Mouse (Mus musculus) MEL (cell line): ENCODE measurements around the gene Gm4131. TPM values are rescaled to one million over a fixed set of nuclear protein-coding genes. Genes with fewer than 3 reads are reported as not detected.

Source experiments
- DNase-seq: peaks from one replicate; pipeline ENCODE4 v3.0.0; 2011; ENCODE audit warnings: low read depth, low spot score
- H3K27ac ChIP-seq: 2 replicates; pipeline ENCODE4 v1.5.1; 2012; ENCODE audit warnings: low read depth, mild to moderate bottlenecking, control low read depth, low read length, moderate library complexity; ENCODE audit not compliant: control insufficient read depth
- H3K27me3 ChIP-seq, 2 experiments: fragments of 150-350 bp in 1 of 2; sonication (generic) in 1 of 2; 2 replicates each; pipeline ENCODE4 v1.6.1; 2012; ENCODE audit warnings: low read length in 2 of 2, mild to moderate bottlenecking in 2 of 2, improper control_type of control experiment in 1 of 2, moderate library complexity in 1 of 2; ENCODE audit not compliant: insufficient read depth in 2 of 2, control insufficient read depth in 1 of 2
- H3K36me3 ChIP-seq, 2 experiments: 2 replicates each; pipeline ENCODE4 v1.6.1; 2012 to 2014; ENCODE audit warnings: low read length in 2 of 2, improper control_type of control experiment in 1 of 2, inconsistent platforms in 1 of 2, mild to moderate bottlenecking in 1 of 2; ENCODE audit not compliant: insufficient read depth in 2 of 2, control insufficient read depth in 1 of 2
- H3K4me1 ChIP-seq, 2 experiments: fragments of 150-350 bp in 1 of 2; sonication (generic) in 1 of 2; 2 replicates each; pipeline ENCODE4 v1.6.1; 2012; ENCODE audit warnings: low read length in 2 of 2, improper control_type of control experiment in 1 of 2, mild to moderate bottlenecking in 1 of 2; ENCODE audit not compliant: insufficient read depth in 2 of 2, control insufficient read depth in 1 of 2
- H3K4me3 ChIP-seq, 2 experiments: fragments of 150-350 bp in 1 of 2; sonication (generic) in 1 of 2; 2 replicates each; pipeline ENCODE4 v1.5.1; 2012; ENCODE audit warnings: low read depth in 2 of 2, low read length in 2 of 2, mild to moderate bottlenecking in 2 of 2, moderate library complexity in 2 of 2, control low read depth in 1 of 2, improper control_type of control experiment in 1 of 2; ENCODE audit not compliant: control insufficient read depth in 1 of 2, insufficient read depth in 1 of 2
- H3K79me2 ChIP-seq: 2 replicates; pipeline ENCODE4 v1.6.1; 2012; ENCODE audit warnings: mild to moderate bottlenecking, low read length, moderate library complexity; ENCODE audit not compliant: control insufficient read depth, poor library complexity, insufficient read depth
- H3K9ac ChIP-seq: 2 replicates; pipeline ENCODE4 v1.6.1; 2012; ENCODE audit warnings: low read depth, mild to moderate bottlenecking, control low read depth, low read length, moderate library complexity; ENCODE audit not compliant: control insufficient read depth, poor library complexity, severe bottlenecking
- H3K9me3 ChIP-seq: fragments of 150-350 bp; sonication (generic); replicated peaks from 2 replicates; pipeline ENCODE4 v1.6.1; 2012; ENCODE audit warnings: mild to moderate bottlenecking, low read length, improper control_type of control experiment, moderate library complexity; ENCODE audit not compliant: insufficient read depth
- CHD2 ChIP-seq: IDR thresholded peaks from 2 replicates; pipeline ENCODE4 v1.6.1; 2011; ENCODE audit warnings: low read length, improper control_type of control experiment
- CTCF ChIP-seq, 3 experiments: IDR thresholded peaks in 2 of 3; conservative IDR thresholded peaks in 1 of 3; 2 replicates each; pipeline ENCODE4 v1.5.1; 2011 to 2012; ENCODE audit warnings: low read length in 3 of 3, low read depth in 2 of 3, mild to moderate bottlenecking in 2 of 3, improper control_type of control experiment in 1 of 3, inconsistent platforms in 1 of 3, mixed read lengths in 1 of 3, moderate library complexity in 1 of 3; ENCODE audit not compliant: control insufficient read depth in 1 of 3, insufficient read depth in 1 of 3, poor library complexity in 1 of 3, severe bottlenecking in 1 of 3
- ELF1 ChIP-seq: IDR thresholded peaks from 2 replicates; pipeline ENCODE4 v1.6.1; 2014; ENCODE audit warnings: low read depth, mild to moderate bottlenecking, inconsistent platforms, low read length, improper control_type of control experiment, moderate library complexity
- ETS1 ChIP-seq: IDR thresholded peaks from 2 replicates; pipeline ENCODE4 v1.6.1; 2012; ENCODE audit warnings: low read depth, mild to moderate bottlenecking, inconsistent platforms, low read length, improper control_type of control experiment, moderate library complexity
- GABPA ChIP-seq: IDR thresholded peaks from 2 replicates; pipeline ENCODE4 v1.6.1; 2012; ENCODE audit warnings: low read depth, mild to moderate bottlenecking, inconsistent platforms, low read length, improper control_type of control experiment, moderate library complexity
- JUND ChIP-seq: IDR thresholded peaks from 2 replicates; pipeline ENCODE4 v1.6.1; 2011; ENCODE audit warnings: low read depth, mild to moderate bottlenecking, improper control_type of control experiment, low read length
- KAT2A ChIP-seq: conservative IDR thresholded peaks from 2 replicates; pipeline ENCODE4 v1.6.1; 2012; ENCODE audit warnings: low read depth, low read length, improper control_type of control experiment, inconsistent platforms
- MAFK ChIP-seq: IDR thresholded peaks from 2 replicates; pipeline ENCODE4 v1.6.1; 2011; ENCODE audit warnings: low read depth, mild to moderate bottlenecking, low read length, improper control_type of control experiment, borderline replicate concordance
- MAX ChIP-seq: IDR thresholded peaks from 2 replicates; pipeline ENCODE4 v1.6.1; 2011; ENCODE audit warnings: low read length, improper control_type of control experiment
- MXI1 ChIP-seq: IDR thresholded peaks from 2 replicates; pipeline ENCODE4 v1.6.1; 2011; ENCODE audit warnings: mild to moderate bottlenecking, low read depth, low read length, improper control_type of control experiment
- MYC ChIP-seq: IDR thresholded peaks from 2 replicates; pipeline ENCODE4 v1.6.1; 2011; ENCODE audit warnings: low read depth, mild to moderate bottlenecking, low read length, improper control_type of control experiment, moderate library complexity
- NELFE ChIP-seq: IDR thresholded peaks from 2 replicates; pipeline ENCODE4 v1.6.1; 2011; ENCODE audit warnings: low read depth, low read length, improper control_type of control experiment
- NRF1 ChIP-seq: IDR thresholded peaks from 2 replicates; pipeline ENCODE4 v1.6.1; 2014; ENCODE audit warnings: low read depth, mild to moderate bottlenecking, inconsistent platforms, low read length, improper control_type of control experiment, moderate library complexity; ENCODE audit not compliant: poor library complexity, insufficient read depth, severe bottlenecking
- POLR2A ChIP-seq, 2 experiments: IDR thresholded peaks; 2 replicates each; pipeline ENCODE4 v1.6.1; 2011 to 2012; ENCODE audit warnings: low read length in 2 of 2, mild to moderate bottlenecking in 2 of 2, control low read depth in 1 of 2, improper control_type of control experiment in 1 of 2, low read depth in 1 of 2, moderate library complexity in 1 of 2; ENCODE audit not compliant: control insufficient read depth in 1 of 2, insufficient read depth in 1 of 2, poor library complexity in 1 of 2
- POLR2AphosphoS2 ChIP-seq: IDR thresholded peaks from 2 replicates; pipeline ENCODE4 v1.6.1; 2011; ENCODE audit warnings: low read length, improper control_type of control experiment
- POLR2AphosphoS5 ChIP-seq: IDR thresholded peaks from 2 replicates; pipeline ENCODE4 v1.6.1; 2012; ENCODE audit warnings: low read depth, borderline replicate concordance, mild to moderate bottlenecking, inconsistent platforms, low read length, moderate library complexity, mixed read lengths
- RCOR1 ChIP-seq: IDR thresholded peaks from 2 replicates; pipeline ENCODE4 v1.6.1; 2012; ENCODE audit warnings: low read depth, mild to moderate bottlenecking, inconsistent platforms, low read length, improper control_type of control experiment
- SIN3A ChIP-seq: IDR thresholded peaks from 2 replicates; pipeline ENCODE4 v1.6.1; 2012; ENCODE audit warnings: low read length, improper control_type of control experiment, inconsistent platforms
- SMC3 ChIP-seq: IDR thresholded peaks from 2 replicates; pipeline ENCODE4 v1.6.1; 2011; ENCODE audit warnings: low read depth, low read length, improper control_type of control experiment
- TAL1 ChIP-seq: IDR thresholded peaks from 2 replicates; pipeline ENCODE4 v1.6.1; 2012; ENCODE audit warnings: mild to moderate bottlenecking, inconsistent platforms, low read length, moderate library complexity, mixed read lengths
- TBP ChIP-seq: IDR thresholded peaks from 2 replicates; pipeline ENCODE4 v1.8.0; 2011; ENCODE audit warnings: low read depth, low read length, improper control_type of control experiment
- UBTF ChIP-seq: IDR thresholded peaks from 2 replicates; pipeline ENCODE4 v1.6.1; 2012; ENCODE audit warnings: low read depth, mild to moderate bottlenecking, inconsistent platforms, low read length, improper control_type of control experiment, moderate library complexity, borderline replicate concordance; ENCODE audit not compliant: insufficient read depth
- USF1 ChIP-seq: IDR thresholded peaks from 2 replicates; pipeline ENCODE4 v1.6.1; 2014; ENCODE audit warnings: low read depth, mild to moderate bottlenecking, inconsistent platforms, low read length, improper control_type of control experiment, moderate library complexity
- USF2 ChIP-seq, 2 experiments: IDR thresholded peaks; 2 replicates each; pipeline ENCODE4 v1.6.1; 2011 to 2012; ENCODE audit warnings: improper control_type of control experiment in 2 of 2, low read length in 2 of 2, borderline replicate concordance in 1 of 2, inconsistent platforms in 1 of 2, low read depth in 1 of 2, mild to moderate bottlenecking in 1 of 2; ENCODE audit not compliant: insufficient read depth in 1 of 2
- ZC3H11A ChIP-seq: IDR thresholded peaks from 2 replicates; pipeline ENCODE4 v1.6.1; 2012; ENCODE audit warnings: low read depth, mild to moderate bottlenecking, inconsistent platforms, low read length, improper control_type of control experiment
- ZKSCAN1 ChIP-seq: IDR thresholded peaks from 2 replicates; pipeline ENCODE4 v1.6.1; 2012; ENCODE audit warnings: low read depth, mild to moderate bottlenecking, inconsistent platforms, low read length, improper control_type of control experiment, moderate library complexity
- ZMIZ1 ChIP-seq: IDR thresholded peaks from 2 replicates; pipeline ENCODE4 v1.6.1; 2012; ENCODE audit warnings: low read depth, mild to moderate bottlenecking, inconsistent platforms, low read length, improper control_type of control experiment, moderate library complexity
- polyA plus RNA-seq, 2 experiments: library from polyadenylated mRNA; stranded (reverse) in 1 of 2; unstranded in 1 of 2; fragments of >175 nt in 1 of 2; fragments of >200 nt in 1 of 2; gene quantifications; 2 replicates each; pipeline versions ENCODE4 v1.2.1 to v1.2.4; 2012; ENCODE audit warnings: low replicate concordance in 2 of 2, low read depth in 1 of 2; ENCODE audit not compliant: insufficient read length in 2 of 2, insufficient read depth in 1 of 2, missing spikeins in 1 of 2
- total RNA-seq: library from RNA; depleted of rRNA; stranded (reverse); fragments of 300-350 nt; gene quantifications from 2 replicates; pipeline ENCODE4 v1.2.3, GENCODE M21; 2012

Gene Gm4131
- total and polyA plus RNA-seq, 3 experiments = not detected

- no peak overlapping the region for H3K27ac ChIP-seq
- TF ChIP-seq NRF1 (no peak), TAL1 (no peak), KAT2A (no peak), USF2 (IDR thresholded peaks at IDR 0.05; ENCODE audit: borderline replicate concordance in 1 of 2, insufficient read depth in 1 of 2, low read depth in 1 of 2, low read length in 2 of 2) (no peak), CTCF (IDR thresholded peaks at IDR 0.05 in 2 of 3, conservative IDR thresholded peaks at IDR 0.05 in 1 of 3; ENCODE audit: control insufficient read depth in 1 of 3, insufficient read depth in 1 of 3, low read depth in 2 of 3, low read length in 3 of 3, poor library complexity in 1 of 3, severe bottlenecking in 1 of 3) (no peak), POLR2A (IDR thresholded peaks at IDR 0.05; ENCODE audit: control insufficient read depth in 1 of 2, insufficient read depth in 1 of 2, low read depth in 1 of 2, low read length in 2 of 2, poor library complexity in 1 of 2) (no peak), CHD2 (no peak), SIN3A (no peak)
- TF ChIP-seq, all 39 proteins: peak for 0
- Histone ChIP-seq H3K4me3 (no peak overlapping the region), H3K9me3 (no peaks in the 10 kb centered on the region), H3K4me1 (no peaks in the 10 kb centered on the region), H3K79me2 (no peaks in the 10 kb centered on the region), H3K9ac (no peak overlapping the region), H3K27me3 (peaks cover 0 to 5% of the 10 kb centered on the region in 2 experiments; a peak in 2 of 4 replicates), H3K36me3 (no peaks in the 10 kb centered on the region)
- DNase-seq = no peak
Measured at GRCm38 (mm10) chr14:62468119-62468752, 98.5 kb downstream of the Gm4131 start.

GRCm38 (mm10) chr14:62464966-62465365, 101.8 kb downstream of the Gm4131 start:
- no peak for DNase-seq

GRCm38 (mm10) chr14:62459541-62459940, 107.2 kb downstream of the Gm4131 start:
- DNase-seq = no peak
- Histone ChIP-seq H3K27me3 (no peaks in the 10 kb centered on the region), H3K9ac (no peak overlapping the region), H3K9me3 (no peaks in the 10 kb centered on the region), H3K27ac (no peak overlapping the region), H3K79me2 (no peaks in the 10 kb centered on the region), H3K4me3 (no peak overlapping the region), H3K4me1 (no peaks in the 10 kb centered on the region), H3K36me3 (no peaks in the 10 kb centered on the region)
- TF ChIP-seq MXI1 (no peak), NELFE (no peak), TBP (no peak), TAL1 (no peak), ZC3H11A (no peak), GABPA (no peak), USF1 (no peak), ZKSCAN1 (no peak), RCOR1 (no peak), ETS1 (no peak), MYC (no peak), UBTF (no peak), POLR2AphosphoS5 (no peak), MAX (no peak), MAFK (no peak), ZMIZ1 (no peak), POLR2AphosphoS2 (no peak)

More at GRCm38 (mm10) chr14:62464966-62465365, 101.8 kb downstream of the Gm4131 start:
- no peak for TF ChIP-seq JUND
- TF ChIP-seq ELF1 = no peak
- TF ChIP-seq RCOR1 = no peak
- no peak for TF ChIP-seq ETS1
- TF ChIP-seq CTCF (IDR thresholded peaks at IDR 0.05 in 2 of 3, conservative IDR thresholded peaks at IDR 0.05 in 1 of 3; ENCODE audit: control insufficient read depth in 1 of 3, insufficient read depth in 1 of 3, low read depth in 2 of 3, low read length in 3 of 3, poor library complexity in 1 of 3, severe bottlenecking in 1 of 3) = no peak
- no peak for TF ChIP-seq SMC3
- TF ChIP-seq ZC3H11A = no peak
- peaks cover 0 to 3% of the 10 kb centered on the region in 2 experiments; a peak in 2 of 4 replicates for H3K27me3 ChIP-seq
- no peak overlapping the region for H3K4me3 ChIP-seq
- H3K9me3 ChIP-seq = no peaks in the 10 kb centered on the region
- H3K9ac ChIP-seq = no peak overlapping the region
- H3K79me2 ChIP-seq = no peaks in the 10 kb centered on the region
- no peak overlapping the region for H3K27ac ChIP-seq
- H3K4me1 ChIP-seq = no peaks in the 10 kb centered on the region
- H3K36me3 ChIP-seq = no peaks in the 10 kb centered on the region
